Mouse (Mus musculus) erythroblast, embryonic 14.5 days (primary cell): ENCODE data around the gene Zfp422.

ENCODE experiments used
- GATA1 ChIP-seq: IDR thresholded peaks from 2 replicates; pipeline ENCODE4 v1.6.1; 2012; ENCODE audit warnings: low read length, inconsistent platforms, mixed read lengths
- TAL1 ChIP-seq: IDR thresholded peaks from 3 replicates; pipeline ENCODE4 v1.6.1; 2012; ENCODE audit warnings: low read length, inconsistent platforms, mixed read lengths

- TF ChIP-seq GATA1 (no peak), TAL1 (no peak)
These were observed 5.2 kb upstream of the Zfp422 start for GRCm38 (mm10) chr6:116633741-116634695.
